Mouse (Mus musculus) midbrain, embryonic 15.5 days (tissue): ENCODE data around the gene Abcb1a. TPM values are rescaled to one million over a fixed set of nuclear protein-coding genes. Genes with fewer than 3 reads are reported as not detected.
"Not testable (repeated sequence)": the region's sequence is repeated elsewhere in the genome, so short reads cannot be mapped to it uniquely, and the experiment has no call there.

ENCODE experiments used
- ATAC-seq: fragments of 200-750 bp; cut with Nextera tagmentation; replicated peaks from 2 replicates; pipeline ENCODE4 v1.8.0; 2017; ENCODE audit warnings: moderate TSS enrichment
- H3K27ac ChIP-seq: fragments of 300-500 bp; sonication (generic); 2 replicates; pipeline ENCODE4 v1.5.1; 2015; ENCODE audit warnings: mild to moderate bottlenecking, inconsistent platforms
- H3K27me3 ChIP-seq: fragments of 300-500 bp; sonication (generic); replicated peaks from 2 replicates; pipeline ENCODE4 v1.6.1; 2015; ENCODE audit warnings: inconsistent platforms
- H3K36me3 ChIP-seq: fragments of 300-500 bp; sonication (generic); replicated peaks from 2 replicates; pipeline ENCODE4 v1.6.1; 2015; ENCODE audit warnings: inconsistent platforms
- H3K4me1 ChIP-seq: fragments of 300-500 bp; sonication (generic); 2 replicates; pipeline ENCODE4 v1.6.1; 2015; ENCODE audit warnings: inconsistent platforms
- H3K4me2 ChIP-seq: fragments of 300-500 bp; sonication (generic); 2 replicates; pipeline ENCODE4 v1.6.1; 2015; ENCODE audit warnings: inconsistent platforms, mild to moderate bottlenecking, moderate library complexity
- H3K4me3 ChIP-seq: fragments of 300-500 bp; sonication (generic); 2 replicates; pipeline ENCODE4 v1.5.1; 2015; ENCODE audit warnings: mild to moderate bottlenecking, inconsistent platforms
- H3K9ac ChIP-seq: fragments of 300-500 bp; sonication (generic); 2 replicates; pipeline ENCODE4 v1.6.1; 2015; ENCODE audit warnings: mild to moderate bottlenecking, inconsistent platforms
- H3K9me3 ChIP-seq: fragments of 300-500 bp; sonication (generic); 2 replicates; pipeline ENCODE4 v1.6.1; 2016; ENCODE audit warnings: inconsistent platforms
- WGBS: fragments of 180-500 bp; shearing (Covaris S2); methylation state at CpG from one replicate; pipeline ENCODE4 v1.1.7; 2015; ENCODE audit warnings: mixed read lengths; 5-methylcytosine and 5-hydroxymethylcytosine counted together
- polyA plus RNA-seq: library from polyadenylated mRNA; unstranded; fragments of >200 nt; fragmentation: Nextera tagmentation; extraction: Ambion mirVana; gene quantifications from 2 replicates; pipeline ENCODE4 v1.2.1, GENCODE M21; 2015

Gene Abcb1a
- polyA plus RNA-seq, 1 experiment from 2014 or later: 1.9 TPM

GRCm38 (mm10) chr5:8736389-8736788 is 76.5 kb downstream of the Abcb1a start:
- no peaks in the 10 kb centered on the region for H3K9me3 ChIP-seq
- no peak overlapping the region for H3K4me3 ChIP-seq
- no peak overlapping the region for H3K9ac ChIP-seq
- H3K4me2 ChIP-seq: no peak overlapping the region
- no peaks in the 10 kb centered on the region for H3K36me3 ChIP-seq
- no peaks in the 10 kb centered on the region for H3K4me1 ChIP-seq
- no peaks in the 10 kb centered on the region for H3K27me3 ChIP-seq
- H3K27ac ChIP-seq: no peak overlapping the region
- ATAC-seq: no peak
- 86% methylated on average over 4 of the region's 4 CpGs for WGBS

- no peaks in the 10 kb centered on the region for H3K9me3 ChIP-seq
- no peak overlapping the region for H3K9ac ChIP-seq
- H3K4me1 ChIP-seq: no peaks in the 10 kb centered on the region
- WGBS: 96% methylated on average over 4 of the region's 4 CpGs
- H3K27ac ChIP-seq: no peak overlapping the region
- no peak for ATAC-seq
- no peak overlapping the region for H3K4me3 ChIP-seq
- no peaks in the 10 kb centered on the region for H3K36me3 ChIP-seq
- H3K27me3 ChIP-seq: no peaks in the 10 kb centered on the region
- no peak overlapping the region for H3K4me2 ChIP-seq
Observed at GRCm38 (mm10) chr5:8737062-8737461, 77.2 kb downstream of the Abcb1a start.

- H3K9ac ChIP-seq, ATAC-seq, H3K4me3 ChIP-seq, H3K9me3 ChIP-seq, H3K27ac ChIP-seq, H3K36me3 ChIP-seq, H3K27me3 ChIP-seq, H3K4me2 ChIP-seq, H3K4me1 ChIP-seq: not testable (repeated sequence)
- WGBS: 95% methylated on average over 13 of the region's 13 CpGs
Observed at GRCm38 (mm10) chr5:8747244-8747643, 87.4 kb downstream of the Abcb1a start.

GRCm38 (mm10) chr5:8772866-8773265 is 113.0 kb downstream of the Abcb1a start:
- Histone ChIP-seq H3K4me2 (no peak overlapping the region), H3K9me3 (no peaks in the 10 kb centered on the region), H3K4me3 (no peak overlapping the region), H3K4me1 (no peaks in the 10 kb centered on the region), H3K36me3 (no peaks in the 10 kb centered on the region), H3K9ac (no peak overlapping the region), H3K27ac (no peak overlapping the region), H3K27me3 (no peaks in the 10 kb centered on the region)
- ATAC-seq: no peak
- WGBS: 70% methylated on average over 3 of the region's 3 CpGs

- H3K36me3 ChIP-seq: no peaks in the 10 kb centered on the region
- H3K27ac ChIP-seq: no peak overlapping the region
- H3K27me3 ChIP-seq: no peaks in the 10 kb centered on the region
- no peak overlapping the region for H3K4me2 ChIP-seq
- no peak overlapping the region for H3K9ac ChIP-seq
- H3K4me3 ChIP-seq: no peak overlapping the region
- H3K4me1 ChIP-seq: no peaks in the 10 kb centered on the region
- 82% methylated on average over 2 of the region's 2 CpGs for WGBS
- ATAC-seq: no peak
- no peaks in the 10 kb centered on the region for H3K9me3 ChIP-seq
Observed at GRCm38 (mm10) chr5:8778311-8778710, 118.4 kb downstream of the Abcb1a start.

- H3K27me3 ChIP-seq: no peaks in the 10 kb centered on the region
- H3K9me3 ChIP-seq: no peaks in the 10 kb centered on the region
- H3K36me3 ChIP-seq: no peaks in the 10 kb centered on the region
- no peak overlapping the region for H3K4me3 ChIP-seq
- no peaks in the 10 kb centered on the region for H3K4me1 ChIP-seq
- H3K9ac ChIP-seq: no peak overlapping the region
- no peak overlapping the region for H3K27ac ChIP-seq
- WGBS: 93% methylated on average over 2 of the region's 2 CpGs
- no peak overlapping the region for H3K4me2 ChIP-seq
- ATAC-seq: no peak
Observed at GRCm38 (mm10) chr5:8778751-8779150, 118.9 kb downstream of the Abcb1a start.

- Histone ChIP-seq H3K27ac (no peak overlapping the region), H3K4me2 (no peak overlapping the region), H3K9ac (no peak overlapping the region), H3K4me3 (no peak overlapping the region), H3K9me3 (no peaks in the 10 kb centered on the region), H3K36me3 (no peaks in the 10 kb centered on the region), H3K4me1 (no peaks in the 10 kb centered on the region), H3K27me3 (no peaks in the 10 kb centered on the region)
- ATAC-seq: no peak
- WGBS: 76% methylated on average over 4 of the region's 4 CpGs
Observed at GRCm38 (mm10) chr5:8792281-8792680, 132.4 kb downstream of the Abcb1a start.

Other genes starting within 250 kb of the Abcb1a start
- gene Dbf4, start 237.4 kb upstream of the Abcb1a start, polyA plus RNA-seq: 9.6 and 9.7 TPM in 2 replicates
- gene Slc25a40, start 237.2 kb upstream of the Abcb1a start, polyA plus RNA-seq: 7.2 and 7.4 TPM in 2 replicates
- gene Rundc3b, start 37.1 kb upstream of the Abcb1a start, polyA plus RNA-seq: 48.0 and 48.3 TPM in 2 replicates
- gene Abcb1b, start 138.1 kb downstream of the Abcb1a start, polyA plus RNA-seq: 0.44 and 0.82 TPM in 2 replicates
- gene Abcb4, start 233.6 kb downstream of the Abcb1a start, polyA plus RNA-seq: 0.29 and 0.46 TPM in 2 replicates